In genomic region chr9:41273171-41273781, GRCm38 (mm10) we compare ENCODE assay signal across 8 mouse cellular contexts.
A peak's percentile ranks its signal among the peaks of the same experiment; 100 is the strongest.
DNase-seq lines count a peak whose midpoint lies in the region; ATAC-seq lines count a peak whose summit lies in the region.

No protein-coding gene starts in this region.

- H3K9me3 ChIP-seq in embryonic facial prominence, embryonic 13.5 days, result no peaks in the 10 kb centered on the region
- no peaks in the 10 kb centered on the region for H3K9me3 ChIP-seq in hindbrain, embryonic 11.5 days (ENCODE audit: control insufficient read depth, low read length)

- intact Hi-C loops in left cerebral cortex, postnatal 4 days (cut with DNase I), result no loop called here
- intact Hi-C loops in left cerebral cortex, postnatal 36 days (cut with DNase I), result no loop called here
- intact Hi-C loops in left cerebral cortex, postnatal 14 days (cut with DNase I), result no loop called here

- H3K4me1 ChIP-seq in embryonic facial prominence, embryonic 13.5 days, result peaks cover 11% of the 10 kb centered on the region
- H3K4me1 ChIP-seq in hindbrain, embryonic 11.5 days (replicated peaks; ENCODE audit: control insufficient read depth, insufficient read depth, low read length), result peaks cover 4% of the 10 kb centered on the region

- peak overlapping the region; percentile 88 for H3K27ac ChIP-seq in embryonic facial prominence, embryonic 13.5 days
- peak overlapping the region; percentile 98 for H3K27ac ChIP-seq in hindbrain, embryonic 11.5 days (ENCODE audit: low read depth, low read length)

- H3K4me2 ChIP-seq in embryonic facial prominence, embryonic 13.5 days, result peak overlapping the region; percentile 73
- peak overlapping the region; percentile 44 for H3K4me2 ChIP-seq in hindbrain, embryonic 11.5 days (replicated peaks; ENCODE audit: low read depth, low read length)

- peak; percentile 59 for DNase-seq in left cerebral cortex, postnatal 4 days
- no peak for DNase-seq in left cerebral cortex, postnatal 36 days (ENCODE audit: low spot score in 2 of 2)
- DNase-seq in hindbrain, embryonic 11.5 days (ENCODE audit: low spot score), result peak; percentile 92
- DNase-seq in lung, postnatal 36 days, result peak; percentile 9
- DNase-seq in thymus, postnatal 0 days (ENCODE audit: low spot score), result no peak
- DNase-seq in left cerebral cortex, postnatal 14 days (ENCODE audit: low spot score in 2 of 2), result no peak
- no peak for DNase-seq in thymus, postnatal 10 days (ENCODE audit: low spot score in 2 of 2)

- no peaks in the 10 kb centered on the region for H3K36me3 ChIP-seq in embryonic facial prominence, embryonic 13.5 days
- H3K36me3 ChIP-seq in hindbrain, embryonic 11.5 days (ENCODE audit: control insufficient read depth, insufficient read depth, low read length), result no peaks in the 10 kb centered on the region

- ATAC-seq in embryonic facial prominence, embryonic 13.5 days (ENCODE audit: insufficient number of reproducible peaks, insufficient read depth, low FRiP score, low TSS enrichment, low read depth), result peak; percentile 82
- ATAC-seq in hindbrain, embryonic 11.5 days (ENCODE audit: low FRiP score), result peak; percentile 98

- under 1% methylated on average over 18 of the region's 18 CpGs for WGBS in embryonic facial prominence, embryonic 13.5 days
- WGBS in hindbrain, embryonic 11.5 days, result under 1% methylated on average over 18 of the region's 18 CpGs

- peak overlapping the region; percentile 44 for H3K4me3 ChIP-seq in embryonic facial prominence, embryonic 13.5 days
- H3K4me3 ChIP-seq in hindbrain, embryonic 11.5 days (ENCODE audit: low read depth, low read length), result peak overlapping the region; percentile 18

- peak overlapping the region; percentile 70 for H3K9ac ChIP-seq in embryonic facial prominence, embryonic 13.5 days
- H3K9ac ChIP-seq in hindbrain, embryonic 11.5 days (ENCODE audit: low read depth, low read length), result peak overlapping the region; percentile 52

- H3K27me3 ChIP-seq in embryonic facial prominence, embryonic 13.5 days, result no peaks in the 10 kb centered on the region
- H3K27me3 ChIP-seq in hindbrain, embryonic 11.5 days (ENCODE audit: control insufficient read depth, insufficient read depth, low read length), result no peaks in the 10 kb centered on the region

Comparison
In these comparisons a context has a peak if more than half of its experiments do, and no peak if none do; other contexts are left out.
1. DNase-seq: peak in left cerebral cortex, postnatal 4 days (single experiment), hindbrain, embryonic 11.5 days (single experiment) and lung, postnatal 36 days (single experiment); none in left cerebral cortex, postnatal 36 days (0 of 2), thymus, postnatal 0 days (single experiment), left cerebral cortex, postnatal 14 days (0 of 2) and thymus, postnatal 10 days (0 of 2).